Mouse (Mus musculus) limb, embryonic 11.5 days (tissue): ENCODE measurements around the gene Prkce. TPM values are rescaled to one million over a fixed set of nuclear protein-coding genes. Genes with fewer than 3 reads are reported as not detected.

Experiments
- ATAC-seq: fragments of 200-750 bp; cut with Nextera tagmentation; 2 replicates; pipeline ENCODE4 v1.8.0; 2017; ENCODE audit warnings: low read depth; ENCODE audit not compliant: insufficient number of reproducible peaks, low FRiP score, low TSS enrichment
- DNase-seq: peaks from one replicate; pipeline ENCODE4 v3.0.0-alpha.2; 2015; ENCODE audit warnings: low spot score
- H3K27ac ChIP-seq: fragments of 300-500 bp; sonication (generic); replicated peaks from 2 replicates; pipeline ENCODE4 v1.5.1; 2014; ENCODE audit warnings: low read depth, mild to moderate bottlenecking, low read length
- H3K27me3 ChIP-seq: fragments of 300-500 bp; sonication (generic); 2 replicates; pipeline ENCODE4 v1.6.1; 2014; ENCODE audit warnings: mild to moderate bottlenecking, low read length, mixed read lengths; ENCODE audit not compliant: control insufficient read depth, insufficient read depth
- H3K36me3 ChIP-seq: fragments of 300-500 bp; sonication (generic); 2 replicates; pipeline ENCODE4 v1.6.1; 2014; ENCODE audit warnings: mild to moderate bottlenecking, low read length, moderate library complexity, mixed read lengths; ENCODE audit not compliant: control insufficient read depth, insufficient read depth
- H3K4me1 ChIP-seq: fragments of 300-500 bp; sonication (generic); 2 replicates; pipeline ENCODE4 v1.6.1; 2014; ENCODE audit warnings: low read length, mixed read lengths; ENCODE audit not compliant: control insufficient read depth, insufficient read depth
- H3K4me2 ChIP-seq: fragments of 300-500 bp; sonication (generic); 2 replicates; pipeline ENCODE4 v1.6.1; 2014; ENCODE audit warnings: low read depth, mild to moderate bottlenecking, moderate library complexity; ENCODE audit not compliant: severe bottlenecking
- H3K4me3 ChIP-seq: fragments of 300-500 bp; sonication (generic); 2 replicates; pipeline ENCODE4 v1.5.1; 2014; ENCODE audit warnings: low read depth, low read length
- H3K9ac ChIP-seq: fragments of 300-500 bp; sonication (generic); 2 replicates; pipeline ENCODE4 v1.6.1; 2014; ENCODE audit warnings: mild to moderate bottlenecking, low read length
- H3K9me3 ChIP-seq: fragments of 300-500 bp; sonication (generic); 2 replicates; pipeline ENCODE4 v1.6.1; 2016; ENCODE audit warnings: low read length; ENCODE audit not compliant: control insufficient read depth
- WGBS: fragments of 180-500 bp; shearing (Covaris S2); extraction: QIAGEN DNeasy Blood & Tissue Kit; methylation state at CpG from one replicate; pipeline ENCODE4 v1.1.7; 2014; 5-methylcytosine and 5-hydroxymethylcytosine counted together
- polyA plus RNA-seq: library from polyadenylated mRNA; unstranded; fragments of >200 nt; fragmentation: Nextera tagmentation; extraction: Ambion mirVana; gene quantifications from 2 replicates; pipeline ENCODE4 v1.2.1, GENCODE M21; 2014

The Prkce gene
- polyA plus RNA-seq, 1 experiment from 2014 or later = 5.1 TPM

DNA sequence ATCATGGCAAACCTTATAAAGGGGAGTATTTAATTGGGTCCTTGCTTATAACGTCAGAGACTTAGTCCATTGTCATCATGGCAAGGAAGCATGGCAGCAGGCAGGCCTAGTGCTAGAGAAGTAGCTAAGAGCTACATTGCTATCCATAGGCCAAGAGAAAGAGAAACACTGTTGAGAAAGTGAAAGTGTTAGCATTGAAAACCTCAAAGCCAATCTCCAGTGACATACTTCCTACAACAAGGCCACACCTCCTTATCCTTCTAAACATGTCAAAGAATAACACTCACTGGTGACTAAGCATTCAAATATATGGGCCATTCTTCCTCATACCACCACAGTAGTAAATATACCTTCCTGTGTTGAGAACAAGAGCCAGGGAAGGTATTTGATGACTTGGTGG is 20.2 kb downstream of the Prkce start:
- no peak overlapping the region for H3K9ac ChIP-seq
- no peaks in the 10 kb centered on the region for H3K27me3 ChIP-seq
- WGBS = 87% methylated on average over 1 of the region's 1 CpGs
- no peaks in the 10 kb centered on the region for H3K36me3 ChIP-seq
- H3K4me3 ChIP-seq = no peak overlapping the region
- no peak overlapping the region for H3K4me2 ChIP-seq
- ATAC-seq (no peak), DNase-seq (no peak)
- H3K4me1 ChIP-seq = no peaks in the 10 kb centered on the region
- no peaks in the 10 kb centered on the region for H3K9me3 ChIP-seq
- H3K27ac ChIP-seq = no peak overlapping the region

DNA sequence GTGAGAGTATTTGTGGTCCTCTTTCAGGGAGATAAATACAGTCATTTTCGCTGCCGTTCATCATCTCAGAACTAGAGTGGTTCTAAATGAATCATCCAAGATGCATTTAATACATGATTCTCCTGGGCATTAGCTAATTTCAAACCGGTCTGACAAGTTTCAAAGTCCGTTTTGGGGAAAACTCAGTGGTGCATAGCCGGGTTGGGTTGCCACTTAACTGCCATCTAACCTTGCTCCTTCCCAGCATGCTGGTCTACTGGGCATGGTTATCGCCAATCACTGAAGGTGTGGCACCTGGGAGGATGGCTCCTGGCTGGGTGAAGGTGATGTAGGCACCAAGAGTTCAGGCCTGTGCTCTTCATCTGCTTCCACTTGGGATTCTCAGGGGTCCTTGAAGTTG is 26.4 kb downstream of the Prkce start:
- Histone ChIP-seq H3K4me2 (no peak overlapping the region), H3K27ac (no peak overlapping the region), H3K36me3 (no peaks in the 10 kb centered on the region), H3K9ac (no peak overlapping the region), H3K27me3 (no peaks in the 10 kb centered on the region), H3K4me3 (no peak overlapping the region), H3K4me1 (no peaks in the 10 kb centered on the region), H3K9me3 (no peaks in the 10 kb centered on the region)
- WGBS = 94% methylated on average over 6 of the region's 6 CpGs
- no peak for ATAC-seq
- no peak for DNase-seq

DNA sequence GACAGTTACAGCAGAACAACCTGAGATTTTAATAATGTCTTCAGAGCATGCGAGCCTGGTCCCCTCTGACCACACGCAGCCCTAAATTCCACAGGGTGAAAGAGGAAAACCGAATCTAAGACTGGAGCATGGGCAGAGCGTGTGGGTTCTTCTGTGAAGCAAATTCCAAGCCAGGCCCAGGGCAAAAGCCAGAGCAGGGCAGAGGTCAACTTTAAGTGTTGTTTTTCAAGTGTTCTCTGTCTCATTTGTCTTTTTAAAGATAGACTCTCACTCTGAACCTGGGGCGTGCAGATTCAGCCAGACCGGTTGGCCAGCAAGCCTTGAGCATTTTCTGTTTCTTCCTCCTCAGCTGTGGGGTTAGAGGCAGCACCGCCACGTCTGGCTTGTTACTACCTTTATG is 27.3 kb downstream of the Prkce start:
- Histone ChIP-seq H3K4me2 (no peak overlapping the region), H3K4me1 (no peaks in the 10 kb centered on the region), H3K9ac (no peak overlapping the region), H3K9me3 (no peaks in the 10 kb centered on the region), H3K27ac (no peak overlapping the region), H3K4me3 (no peak overlapping the region), H3K36me3 (no peaks in the 10 kb centered on the region), H3K27me3 (no peaks in the 10 kb centered on the region)
- ATAC-seq (no peak), DNase-seq (no peak)
- 65% methylated on average over 8 of the region's 8 CpGs for WGBS

DNA sequence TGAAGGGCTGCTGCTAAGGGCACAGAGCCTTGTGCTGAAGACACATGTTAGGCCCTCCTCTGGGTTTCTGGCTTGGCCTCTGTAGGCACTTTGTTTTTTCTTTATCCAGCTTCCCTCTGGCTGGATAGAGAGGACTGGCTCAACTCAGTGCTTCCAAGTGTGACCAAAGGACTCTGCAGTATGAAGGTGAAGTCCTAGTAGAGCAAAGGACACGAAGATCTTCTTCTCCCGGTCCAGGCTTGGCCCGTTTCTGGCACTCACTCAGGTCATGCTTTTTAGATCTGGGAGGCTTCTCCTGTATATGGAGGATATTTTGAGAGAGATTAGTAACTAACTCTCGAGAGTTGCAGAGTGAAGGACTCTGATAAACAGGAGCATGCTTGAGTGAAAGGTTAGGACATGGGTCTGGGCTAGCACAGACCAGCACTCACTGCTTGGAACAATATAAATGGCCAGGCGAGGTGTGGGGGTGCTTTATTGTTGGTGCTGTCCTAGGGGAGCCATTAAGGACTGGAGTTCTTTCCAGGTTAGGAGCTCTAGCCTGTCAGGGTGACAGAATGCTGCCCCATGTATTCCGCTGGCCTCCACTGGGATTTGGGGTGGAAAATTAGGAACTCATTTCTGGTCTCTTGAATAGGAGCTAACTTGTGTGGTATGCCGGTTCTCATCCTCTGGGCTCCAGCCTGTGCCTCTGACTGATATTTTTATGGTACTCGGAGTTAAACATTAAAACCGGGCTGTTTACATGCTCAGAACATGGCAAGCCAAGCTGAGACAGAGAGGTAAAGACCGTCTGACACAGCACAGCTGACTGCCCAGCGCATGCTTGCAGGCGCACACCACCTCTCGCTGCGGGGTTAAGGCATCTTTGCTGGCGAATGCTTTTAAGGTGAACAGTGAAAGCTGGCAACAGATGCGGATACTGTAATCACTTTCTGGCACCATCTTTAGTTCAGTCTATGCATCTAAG is 31.2 kb downstream of the Prkce start:
- no peaks in the 10 kb centered on the region for H3K4me1 ChIP-seq
- H3K27ac ChIP-seq = no peak overlapping the region
- no peak overlapping the region for H3K4me2 ChIP-seq
- H3K4me3 ChIP-seq = no peak overlapping the region
- H3K9me3 ChIP-seq = no peaks in the 10 kb centered on the region
- WGBS = 88% methylated on average over 16 of the region's 16 CpGs
- H3K9ac ChIP-seq = no peak overlapping the region
- no peaks in the 10 kb centered on the region for H3K36me3 ChIP-seq
- H3K27me3 ChIP-seq = no peaks in the 10 kb centered on the region
- ATAC-seq = no peak
- no peak for DNase-seq

DNA sequence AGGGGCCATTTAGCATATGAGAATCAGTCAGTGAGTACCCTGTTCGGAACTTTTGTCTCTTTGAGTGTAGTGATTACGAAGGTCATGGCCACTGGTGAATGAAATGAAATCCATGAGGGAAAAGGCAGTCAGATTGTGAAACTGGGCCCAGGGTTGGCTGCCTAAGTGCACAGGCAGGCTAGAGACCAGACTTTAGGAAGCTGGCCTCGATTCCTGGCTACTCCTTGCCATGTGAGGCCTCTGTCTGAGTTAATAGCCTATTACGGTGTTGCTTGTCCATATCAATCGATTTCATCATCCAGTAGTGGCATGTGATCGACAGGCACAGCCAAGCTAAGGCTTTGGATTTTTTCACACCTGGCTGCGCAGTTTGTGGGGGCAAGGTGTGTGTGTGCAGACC is 34.4 kb downstream of the Prkce start:
- ATAC-seq = no peak
- no peak overlapping the region for H3K4me2 ChIP-seq
- 91% methylated on average over 7 of the region's 7 CpGs for WGBS
- no peak overlapping the region for H3K27ac ChIP-seq
- DNase-seq = no peak
- H3K9me3 ChIP-seq = no peaks in the 10 kb centered on the region
- H3K27me3 ChIP-seq = no peaks in the 10 kb centered on the region
- no peaks in the 10 kb centered on the region for H3K4me1 ChIP-seq
- H3K9ac ChIP-seq = no peak overlapping the region
- H3K4me3 ChIP-seq = no peak overlapping the region
- no peaks in the 10 kb centered on the region for H3K36me3 ChIP-seq

DNA sequence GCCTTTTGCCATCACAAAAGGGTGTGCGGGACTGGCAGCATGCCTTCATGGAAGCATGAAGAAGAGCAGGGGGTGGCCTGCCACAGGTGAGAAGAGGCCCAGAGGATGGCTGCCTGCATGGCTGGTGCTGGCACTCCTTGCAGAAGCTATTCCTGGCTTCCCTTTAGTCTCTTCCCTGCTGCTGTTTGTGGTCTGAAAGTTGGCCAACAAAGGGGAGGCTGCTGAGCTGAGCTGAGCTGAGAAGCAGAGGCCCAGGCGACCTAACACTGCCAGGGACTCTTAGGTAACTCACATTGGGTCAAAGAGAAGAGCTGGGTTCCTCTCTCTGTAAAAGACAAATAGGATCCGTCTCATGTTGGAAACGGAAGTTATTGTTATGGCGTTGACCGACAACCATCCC is 35.4 kb downstream of the Prkce start:
- no peak overlapping the region for H3K4me3 ChIP-seq
- ATAC-seq = no peak
- H3K27ac ChIP-seq = no peak overlapping the region

DNA sequence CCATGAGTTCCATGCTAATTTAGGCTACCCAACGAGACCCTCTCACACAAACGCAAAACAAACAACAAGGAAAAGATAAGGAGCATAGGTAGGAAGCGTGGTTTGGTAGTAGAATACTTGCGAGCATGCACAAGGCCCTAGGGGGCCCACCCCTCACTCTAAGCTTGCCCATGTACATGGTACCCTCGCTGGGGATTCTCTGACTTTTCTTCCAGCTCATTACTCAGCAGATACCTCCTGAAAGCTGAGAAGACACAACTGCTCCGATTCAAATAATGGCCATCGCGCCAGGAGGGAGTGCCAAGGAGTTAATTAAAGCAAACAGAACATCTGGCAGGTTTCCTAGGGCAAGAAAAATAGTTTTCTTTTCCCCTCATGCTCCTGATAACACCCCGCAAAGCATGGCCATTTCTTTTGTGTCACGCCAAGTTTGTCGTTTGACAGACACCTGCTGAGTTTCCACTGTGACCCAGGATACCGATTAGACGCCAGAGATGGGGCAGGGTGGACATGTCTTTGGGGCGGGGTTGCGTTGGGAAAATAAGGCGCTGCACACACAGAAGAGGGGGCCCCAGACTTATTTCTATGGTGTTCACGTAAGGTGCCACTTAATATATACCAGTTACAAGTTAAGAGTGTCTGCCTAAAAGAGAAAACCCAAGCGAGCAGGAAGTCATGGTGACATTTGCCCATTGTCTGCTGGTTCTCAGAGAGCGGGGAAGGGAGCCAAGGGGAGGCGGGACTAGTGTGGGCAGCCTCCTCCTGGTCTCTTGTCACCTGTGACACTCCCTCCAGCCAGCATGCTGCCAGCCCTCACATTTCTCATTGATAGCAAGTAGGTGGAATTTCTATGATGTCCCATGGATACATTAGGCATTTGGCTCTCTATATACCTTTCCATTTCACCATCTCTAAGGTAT is 36.2 kb downstream of the Prkce start:
- H3K27ac ChIP-seq = no peak overlapping the region
- H3K4me3 ChIP-seq = no peak overlapping the region
- no peak for ATAC-seq
- DNase-seq = no peak
- WGBS = 85% methylated on average over 20 of the region's 20 CpGs
- no peaks in the 10 kb centered on the region for H3K4me1 ChIP-seq
- no peak overlapping the region for H3K9ac ChIP-seq
- no peak overlapping the region for H3K4me2 ChIP-seq
- H3K27me3 ChIP-seq = no peaks in the 10 kb centered on the region
- no peaks in the 10 kb centered on the region for H3K9me3 ChIP-seq
- H3K36me3 ChIP-seq = no peaks in the 10 kb centered on the region

More for the DNA sequence above, 35.4 kb downstream of the Prkce start:
- Histone ChIP-seq H3K36me3 (no peaks in the 10 kb centered on the region), H3K27me3 (no peaks in the 10 kb centered on the region), H3K4me1 (no peaks in the 10 kb centered on the region), H3K9ac (no peak overlapping the region), H3K4me2 (no peak overlapping the region), H3K9me3 (no peaks in the 10 kb centered on the region)
- no peak for DNase-seq
- WGBS = 93% methylated on average over 6 of the region's 6 CpGs

DNA sequence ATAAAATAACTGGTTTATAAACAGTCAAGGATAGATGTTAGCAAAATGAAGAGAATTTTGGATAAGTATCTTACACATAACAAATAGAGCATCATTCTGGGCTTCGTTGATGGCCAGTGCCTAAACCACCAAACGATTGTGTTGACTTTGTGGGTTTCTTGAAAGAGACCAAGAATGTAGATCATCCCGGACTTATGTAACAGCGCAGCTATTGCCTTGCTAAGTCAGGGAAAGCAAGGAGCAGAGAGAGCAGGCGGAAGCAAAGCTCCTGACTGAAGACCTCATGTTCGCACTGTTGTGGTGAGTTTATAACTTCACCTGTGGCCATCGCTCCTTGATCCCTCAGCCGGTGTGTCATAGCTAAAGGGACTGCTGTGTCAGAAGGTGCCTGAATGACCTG is 38.7 kb downstream of the Prkce start:
- 89% methylated on average over 8 of the region's 8 CpGs for WGBS
- Histone ChIP-seq H3K27ac (no peak overlapping the region), H3K9me3 (no peaks in the 10 kb centered on the region), H3K4me3 (no peak overlapping the region), H3K4me2 (no peak overlapping the region), H3K36me3 (no peaks in the 10 kb centered on the region), H3K27me3 (no peaks in the 10 kb centered on the region), H3K9ac (no peak overlapping the region), H3K4me1 (no peaks in the 10 kb centered on the region)
- no peak for DNase-seq
- no peak for ATAC-seq
